Mouse (Mus musculus): ENCODE measurements around the gene Akp3. TPM values are rescaled to one million over a fixed set of nuclear protein-coding genes. Genes with fewer than 3 reads are reported as not detected.

Gene Akp3
- polyA plus RNA-seq, 2 experiments = not detected

- no peak overlapping the region for H3K27ac ChIP-seq
- no peak overlapping the region for H3K9ac ChIP-seq (replicated peaks)
- no peak for DNase-seq (ENCODE audit: low read depth in 3 of 3, low spot score in 3 of 3)
- WGBS (ENCODE audit: insufficient replicate concordance) = 54% methylated on average over 4 of the region's 4 CpGs
- peaks cover 15% of the 10 kb centered on the region for H3K27me3 ChIP-seq (ENCODE audit: control insufficient read depth, insufficient read depth, low read length)
- no peaks in the 10 kb centered on the region for H3K36me3 ChIP-seq (replicated peaks; ENCODE audit: control insufficient read depth, insufficient read depth, low read depth)
- ATAC-seq (ENCODE audit: insufficient read depth) = no peak
- TF ChIP-seq CTCF (IDR thresholded peaks at IDR 0.05; ENCODE audit: low read depth) (no peak), EP300 (IDR thresholded peaks at IDR 0.05; ENCODE audit: low read depth) (no peak)
- no peaks in the 10 kb centered on the region for H3K9me3 ChIP-seq (ENCODE audit: control insufficient read depth, low read length)
- H3K4me1 ChIP-seq (replicated peaks; ENCODE audit: control insufficient read depth in 2 of 2, insufficient read depth in 2 of 2, low read length in 1 of 2) = no peaks in the 10 kb centered on the region
- H3K4me3 ChIP-seq (ENCODE audit: insufficient read depth in 1 of 2, low read depth in 2 of 2, low read length in 2 of 2) = no peak overlapping the region
- H3K4me2 ChIP-seq (ENCODE audit: low read depth) = no peak overlapping the region
Measured at GRCm38 (mm10) chr1:87131803-87132202, 7.0 kb downstream of the Akp3 start.

GRCm38 (mm10) chr1:87141550-87141949, 16.8 kb downstream of the Akp3 start:
- TF ChIP-seq EP300 (IDR thresholded peaks at IDR 0.05; ENCODE audit: low read depth) (no peak), CTCF (IDR thresholded peaks at IDR 0.05; ENCODE audit: low read depth) (no peak)
- Histone ChIP-seq H3K27ac (no peak overlapping the region), H3K9ac (replicated peaks) (no peak overlapping the region), H3K4me1 (replicated peaks; ENCODE audit: control insufficient read depth in 2 of 2, insufficient read depth in 2 of 2, low read length in 1 of 2) (no peaks in the 10 kb centered on the region), H3K36me3 (replicated peaks; ENCODE audit: control insufficient read depth, insufficient read depth, low read depth) (no peaks in the 10 kb centered on the region), H3K4me3 (ENCODE audit: insufficient read depth in 1 of 2, low read depth in 2 of 2, low read length in 2 of 2) (no peak overlapping the region), H3K27me3 (ENCODE audit: control insufficient read depth, insufficient read depth, low read length) (no peaks in the 10 kb centered on the region), H3K4me2 (ENCODE audit: low read depth) (no peak overlapping the region), H3K9me3 (ENCODE audit: control insufficient read depth, low read length) (no peaks in the 10 kb centered on the region)
- no peak for ATAC-seq (ENCODE audit: insufficient read depth)
- DNase-seq (ENCODE audit: low read depth in 3 of 3, low spot score in 3 of 3) = no peak
- WGBS (ENCODE audit: insufficient replicate concordance) = 65% methylated on average over 4 of the region's 4 CpGs

- Histone ChIP-seq H3K4me1 (replicated peaks; ENCODE audit: control insufficient read depth in 2 of 2, insufficient read depth in 2 of 2, low read length in 1 of 2) (no peaks in the 10 kb centered on the region), H3K9me3 (ENCODE audit: control insufficient read depth, low read length) (no peaks in the 10 kb centered on the region), H3K27me3 (ENCODE audit: control insufficient read depth, insufficient read depth, low read length) (no peaks in the 10 kb centered on the region), H3K4me3 (ENCODE audit: insufficient read depth in 1 of 2, low read depth in 2 of 2, low read length in 2 of 2) (no peak overlapping the region), H3K9ac (replicated peaks) (no peak overlapping the region), H3K4me2 (ENCODE audit: low read depth) (no peak overlapping the region), H3K27ac (no peak overlapping the region), H3K36me3 (replicated peaks; ENCODE audit: control insufficient read depth, insufficient read depth, low read depth) (no peaks in the 10 kb centered on the region)
- TF ChIP-seq CTCF (IDR thresholded peaks at IDR 0.05; ENCODE audit: low read depth) (no peak), EP300 (IDR thresholded peaks at IDR 0.05; ENCODE audit: low read depth) (no peak)
- WGBS (ENCODE audit: insufficient replicate concordance) = 65% methylated on average over 9 of the region's 9 CpGs
- no peak for DNase-seq (ENCODE audit: low read depth in 3 of 3, low spot score in 3 of 3)
- no peak for ATAC-seq (ENCODE audit: insufficient read depth)
Measured at GRCm38 (mm10) chr1:87142456-87142855, 17.7 kb downstream of the Akp3 start.

- Histone ChIP-seq H3K9ac (replicated peaks) (no peak overlapping the region), H3K4me2 (ENCODE audit: low read depth) (no peak overlapping the region), H3K27me3 (ENCODE audit: control insufficient read depth, insufficient read depth, low read length) (no peaks in the 10 kb centered on the region), H3K4me3 (ENCODE audit: insufficient read depth in 1 of 2, low read depth in 2 of 2, low read length in 2 of 2) (no peak overlapping the region), H3K9me3 (ENCODE audit: control insufficient read depth, low read length) (no peaks in the 10 kb centered on the region), H3K36me3 (replicated peaks; ENCODE audit: control insufficient read depth, insufficient read depth, low read depth) (no peaks in the 10 kb centered on the region), H3K4me1 (replicated peaks; ENCODE audit: control insufficient read depth in 2 of 2, insufficient read depth in 2 of 2, low read length in 1 of 2) (no peaks in the 10 kb centered on the region), H3K27ac (no peak overlapping the region)
- no peak for ATAC-seq (ENCODE audit: insufficient read depth)
- 69% methylated on average over 10 of the region's 10 CpGs for WGBS (ENCODE audit: insufficient replicate concordance)
- no peak for DNase-seq (ENCODE audit: low read depth in 3 of 3, low spot score in 3 of 3)
- TF ChIP-seq EP300 (IDR thresholded peaks at IDR 0.05; ENCODE audit: low read depth) (no peak), CTCF (IDR thresholded peaks at IDR 0.05; ENCODE audit: low read depth) (no peak)
Measured at GRCm38 (mm10) chr1:87143141-87143540, 18.4 kb downstream of the Akp3 start.

- Histone ChIP-seq H3K4me3 (ENCODE audit: insufficient read depth in 1 of 2, low read depth in 2 of 2, low read length in 2 of 2) (no peak overlapping the region), H3K9ac (replicated peaks) (no peak overlapping the region), H3K27me3 (ENCODE audit: control insufficient read depth, insufficient read depth, low read length) (peaks cover 32% of the 10 kb centered on the region), H3K27ac (no peak overlapping the region), H3K36me3 (replicated peaks; ENCODE audit: control insufficient read depth, insufficient read depth, low read depth) (no peaks in the 10 kb centered on the region), H3K4me2 (ENCODE audit: low read depth) (no peak overlapping the region), H3K4me1 (replicated peaks; ENCODE audit: control insufficient read depth in 2 of 2, insufficient read depth in 2 of 2, low read length in 1 of 2) (no peaks in the 10 kb centered on the region), H3K9me3 (ENCODE audit: control insufficient read depth, low read length) (no peaks in the 10 kb centered on the region)
- no peak for ATAC-seq (ENCODE audit: insufficient read depth)
- 34% methylated on average over 13 of the region's 13 CpGs for WGBS (ENCODE audit: insufficient replicate concordance)
- TF ChIP-seq EP300 (IDR thresholded peaks at IDR 0.05; ENCODE audit: low read depth) (no peak), CTCF (IDR thresholded peaks at IDR 0.05; ENCODE audit: low read depth) (no peak)
- no peak for DNase-seq (ENCODE audit: low read depth in 3 of 3, low spot score in 3 of 3)
Measured at GRCm38 (mm10) chr1:87149422-87149821, 24.6 kb downstream of the Akp3 start.

Measured in liver, embryonic 14.5 days (tissue).